Mouse (Mus musculus) embryo, embryonic 11 days (tissue): ENCODE data around the gene Cep63.
A peak's percentile ranks its signal among the peaks of the same experiment; 100 is the strongest.

Experiments
- DNase-seq: peaks from one replicate; pipeline ENCODE4 v3.0.0-alpha.2; 2015

Cep63 gene

GRCm38 (mm10) chr9:102625983-102626838 lies at the start of gene Cep63, which contains the start of gene Anapc13:
Gene Cep63, minus strand, starts transcription at chr9:102626534.
Gene Anapc13, plus strand, starts transcription at chr9:102626296.
- DNase-seq, result peak; percentile 99

DNA sequence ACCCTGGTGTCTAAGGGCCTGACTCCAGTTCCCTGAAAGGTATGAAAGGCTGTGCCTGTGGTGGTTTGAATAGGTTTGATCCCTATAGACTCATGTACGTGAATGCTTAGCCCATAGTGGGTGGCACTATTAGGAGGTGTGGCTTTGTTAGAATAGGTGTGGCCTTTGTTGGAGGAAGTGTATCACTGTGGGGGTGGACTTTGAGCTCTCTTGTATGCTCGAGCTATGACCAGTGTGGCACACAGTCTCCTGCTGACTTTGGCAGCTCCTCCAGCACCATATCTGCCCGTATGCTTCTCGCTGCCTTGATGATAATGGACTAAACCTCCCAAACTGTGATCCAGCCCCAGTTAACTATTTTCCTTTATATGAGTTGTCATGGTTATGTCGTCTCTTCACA lies 49.6 kb upstream of the Cep63 start:
- no peak for DNase-seq

GRCm38 (mm10) chr9:102673381-102673780 lies 47.0 kb upstream of the Cep63 start:
- DNase-seq, result no peak

- no peak for DNase-seq
Observed at GRCm38 (mm10) chr9:102668906-102669305, 42.6 kb upstream of the Cep63 start.

GRCm38 (mm10) chr9:102668115-102668514 lies 41.8 kb upstream of the Cep63 start:
- no peak for DNase-seq

- DNase-seq, result no peak
Observed at GRCm38 (mm10) chr9:102656355-102657095, 30.2 kb upstream of the Cep63 start.

DNA sequence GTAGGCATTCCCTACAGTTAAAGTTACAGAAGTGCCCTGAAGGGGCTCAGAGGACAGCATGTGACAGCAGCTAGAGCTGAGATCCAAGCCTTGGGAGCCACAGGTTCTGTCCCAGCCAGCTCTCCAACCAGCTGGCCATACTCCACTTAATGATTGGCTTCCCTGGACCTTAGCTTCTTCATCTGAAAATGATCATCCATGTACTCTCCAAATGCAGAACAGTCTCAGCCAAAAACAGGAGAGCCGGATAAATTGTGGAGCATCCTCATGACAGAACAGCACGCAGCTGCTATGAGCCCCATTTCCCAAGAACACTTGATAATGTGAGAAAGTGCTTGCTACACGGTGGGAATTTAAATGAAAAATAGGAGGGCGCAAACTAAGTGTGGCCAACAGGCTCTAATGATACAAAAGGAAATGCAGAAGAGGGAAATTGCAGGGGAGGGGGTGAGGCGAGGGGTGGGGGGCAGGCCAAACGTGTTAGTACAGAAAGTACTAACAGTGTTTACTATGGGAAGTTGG lies 24.9 kb upstream of the Cep63 start:
- DNase-seq, result no peak

- DNase-seq, result no peak
Observed at GRCm38 (mm10) chr9:102650637-102651036, 24.3 kb upstream of the Cep63 start.

DNA sequence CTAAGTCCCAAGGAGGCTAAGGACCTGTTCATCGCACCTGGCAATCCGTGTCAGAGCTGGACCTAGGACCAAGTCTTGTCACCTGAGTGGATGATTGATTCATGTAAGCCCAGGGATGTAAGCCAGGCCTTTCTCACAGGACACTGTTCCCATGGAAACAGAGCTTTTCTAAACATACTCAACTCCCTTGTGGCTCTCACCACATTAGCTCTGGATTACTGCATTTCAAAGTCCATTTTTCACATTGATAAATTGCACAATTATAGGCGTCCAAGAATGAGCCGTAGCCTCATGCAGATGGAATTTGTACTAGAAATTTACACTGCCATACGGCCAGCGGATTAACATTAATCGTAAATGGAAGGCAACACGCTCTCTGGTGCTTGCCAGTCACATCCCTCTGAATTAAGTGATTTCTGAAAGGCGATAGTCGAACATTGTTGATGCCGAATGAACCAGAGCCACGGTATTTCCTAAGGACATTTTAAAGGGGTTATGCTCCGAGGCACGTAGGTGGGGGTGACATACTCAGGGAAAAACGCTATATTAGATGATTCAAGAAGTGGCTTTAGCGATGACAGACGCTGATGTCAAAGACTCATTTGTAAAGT lies 23.7 kb upstream of the Cep63 start:
- peak; percentile 85 for DNase-seq

GRCm38 (mm10) chr9:102647010-102647409 lies 20.7 kb upstream of the Cep63 start:
- DNase-seq, result no peak

DNA sequence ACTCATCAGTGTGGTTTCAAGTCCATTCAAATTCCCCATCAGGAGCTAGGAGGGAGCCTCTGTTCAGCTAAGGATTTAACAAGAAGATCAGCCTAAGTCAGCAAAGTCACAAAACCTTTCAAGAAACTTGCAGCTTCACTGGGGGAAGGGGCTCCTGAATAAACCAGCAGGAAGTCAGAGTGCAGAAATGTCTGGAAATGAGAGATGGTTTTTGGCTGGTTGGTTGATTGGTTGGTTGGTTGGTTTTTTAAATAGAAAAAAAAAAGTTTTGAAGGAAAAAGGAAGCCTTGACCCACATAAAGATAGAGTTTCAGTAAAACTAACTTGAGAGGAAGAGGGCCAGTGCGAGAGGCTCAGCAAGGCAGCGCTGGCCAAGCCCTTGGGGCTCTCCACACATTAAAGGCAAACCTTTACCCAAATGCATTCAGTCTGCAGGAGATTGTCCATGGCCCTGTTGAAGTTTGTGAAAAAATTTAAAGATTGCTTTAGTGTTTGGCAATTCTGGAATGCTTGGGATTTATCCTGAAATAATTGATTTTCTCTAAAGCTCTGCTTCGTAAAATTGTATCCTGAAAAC lies 18.9 kb upstream of the Cep63 start:
- DNase-seq, result no peak

DNA sequence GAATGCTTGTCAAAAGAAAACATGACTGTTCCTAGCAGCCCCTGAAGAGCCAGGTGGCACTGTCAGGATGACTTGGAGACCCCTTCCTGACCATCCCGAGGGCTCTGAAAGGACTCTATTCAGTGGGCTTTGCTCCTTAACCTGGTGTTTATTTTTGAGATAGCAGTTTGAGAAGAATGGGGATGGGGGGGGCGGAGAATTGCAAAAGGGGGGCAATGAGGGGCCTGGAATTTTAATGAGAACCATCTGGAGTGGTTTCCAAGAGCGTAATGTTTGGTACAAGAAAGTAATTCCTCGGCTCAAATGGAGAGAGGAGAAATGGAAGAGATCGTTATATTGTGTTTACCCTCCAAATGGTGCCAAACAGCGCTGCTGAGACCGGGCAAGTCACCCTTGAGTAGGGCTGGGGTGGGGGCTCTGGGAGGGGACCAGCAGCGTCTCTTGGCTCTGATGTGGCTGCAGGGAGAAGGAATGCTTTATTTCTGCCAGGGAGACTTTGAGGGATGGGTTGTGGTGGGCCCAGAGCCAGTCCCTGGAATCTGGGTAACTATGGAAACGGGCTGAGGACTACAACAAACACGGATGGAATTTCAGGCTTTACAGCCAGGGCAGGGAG lies 17.3 kb upstream of the Cep63 start:
- peak; percentile 91 for DNase-seq

DNA sequence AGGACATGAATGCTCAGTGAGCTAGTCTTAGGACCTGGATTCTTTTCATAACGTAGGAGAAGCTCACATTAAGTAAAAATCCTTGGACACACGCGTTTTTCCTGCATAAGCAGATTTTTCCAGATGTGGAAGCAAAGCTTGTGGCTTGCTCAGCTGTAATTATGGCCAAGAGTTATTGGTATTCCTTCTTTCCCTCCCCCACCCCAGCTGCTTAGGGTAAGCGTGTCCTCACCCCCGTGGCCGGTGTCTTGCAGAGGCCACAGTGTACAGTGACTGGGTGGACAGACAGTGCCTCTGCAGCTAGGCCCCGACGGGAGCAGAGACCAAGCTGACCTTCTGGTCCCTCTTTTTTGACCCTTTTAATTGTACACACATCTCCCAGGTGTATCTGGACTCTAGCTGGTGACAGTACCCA lies 16.7 kb upstream of the Cep63 start:
- DNase-seq, result peak; percentile 68

- no peak for DNase-seq
Observed at GRCm38 (mm10) chr9:102641531-102641930, 15.2 kb upstream of the Cep63 start.

DNA sequence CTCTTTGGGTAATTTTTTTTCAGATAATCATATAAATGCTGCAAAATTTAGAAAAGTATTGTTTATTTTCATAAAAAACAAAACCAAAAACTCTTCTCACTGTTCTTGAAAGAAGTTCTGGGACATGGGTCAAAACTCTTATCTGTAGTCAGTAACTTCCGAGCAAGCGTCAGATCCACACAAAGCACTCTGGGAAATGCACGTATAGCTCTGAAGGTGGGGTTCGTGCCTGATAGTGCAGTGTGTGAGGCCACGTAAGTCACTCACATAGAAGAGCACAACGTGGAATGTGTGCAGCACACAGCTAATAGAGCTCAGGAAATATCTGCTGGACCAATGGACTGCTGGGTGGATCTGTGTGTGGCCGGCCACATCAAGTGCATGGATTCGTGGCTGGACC lies 13.2 kb upstream of the Cep63 start:
- no peak for DNase-seq

GRCm38 (mm10) chr9:102638963-102639362 lies 12.6 kb upstream of the Cep63 start:
- DNase-seq, result no peak

- DNase-seq, result no peak
Observed at GRCm38 (mm10) chr9:102637115-102637514, 10.8 kb upstream of the Cep63 start.

- DNase-seq, result peak; percentile 83
Observed at GRCm38 (mm10) chr9:102636553-102636952, 10.2 kb upstream of the Cep63 start.

- DNase-seq, result no peak
Observed at GRCm38 (mm10) chr9:102634453-102634852, 8.1 kb upstream of the Cep63 start.

DNA sequence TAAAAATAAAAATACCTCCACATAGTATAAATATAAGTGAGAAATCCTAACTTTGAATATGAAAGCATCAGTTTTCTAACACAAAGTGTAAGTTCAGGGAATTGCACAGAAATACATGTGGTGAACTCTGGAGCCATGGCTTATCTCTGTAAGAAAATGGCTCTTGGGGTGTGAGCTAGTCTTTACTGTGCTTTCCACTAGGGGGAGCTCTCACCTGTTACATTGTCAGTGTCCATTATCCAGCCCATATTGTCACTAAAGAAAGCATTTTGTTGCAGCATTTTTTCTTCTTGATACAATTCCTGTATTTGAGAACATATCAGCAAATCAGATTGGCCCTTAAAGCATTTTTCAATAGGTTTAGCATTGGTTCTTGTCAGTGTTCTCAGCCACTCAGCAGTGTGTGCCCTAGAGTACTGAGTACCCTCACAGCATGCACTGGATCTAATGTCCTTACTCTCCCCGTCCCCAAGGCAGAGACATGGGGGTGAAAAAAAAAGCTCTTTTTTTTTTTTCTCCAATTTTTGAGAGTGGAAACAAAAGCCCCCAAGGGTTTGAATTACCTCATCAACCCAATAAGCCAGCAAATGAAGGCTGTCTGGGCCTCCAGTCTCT lies 6.7 kb upstream of the Cep63 start:
- DNase-seq, result peak; percentile 85

DNA sequence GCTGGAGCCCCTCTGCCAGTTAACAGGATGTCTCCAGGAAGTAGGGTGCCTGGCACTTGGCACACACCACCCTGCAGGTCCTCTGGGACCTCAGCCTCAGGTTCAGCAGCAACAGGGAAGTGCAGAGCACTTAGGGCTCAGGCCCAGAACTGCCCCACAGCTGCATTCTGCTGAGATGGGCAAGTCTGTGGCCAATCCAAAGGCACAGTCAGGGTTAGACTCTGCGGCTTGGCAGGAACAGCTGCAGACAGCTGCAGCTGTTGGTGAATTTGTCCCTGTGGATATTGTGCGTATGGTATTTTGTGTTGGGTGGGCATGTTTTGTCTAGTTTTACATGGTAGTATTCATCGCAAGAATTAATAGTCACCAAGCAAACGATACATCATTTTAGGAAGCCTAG lies 5.8 kb upstream of the Cep63 start:
- DNase-seq, result no peak

DNA sequence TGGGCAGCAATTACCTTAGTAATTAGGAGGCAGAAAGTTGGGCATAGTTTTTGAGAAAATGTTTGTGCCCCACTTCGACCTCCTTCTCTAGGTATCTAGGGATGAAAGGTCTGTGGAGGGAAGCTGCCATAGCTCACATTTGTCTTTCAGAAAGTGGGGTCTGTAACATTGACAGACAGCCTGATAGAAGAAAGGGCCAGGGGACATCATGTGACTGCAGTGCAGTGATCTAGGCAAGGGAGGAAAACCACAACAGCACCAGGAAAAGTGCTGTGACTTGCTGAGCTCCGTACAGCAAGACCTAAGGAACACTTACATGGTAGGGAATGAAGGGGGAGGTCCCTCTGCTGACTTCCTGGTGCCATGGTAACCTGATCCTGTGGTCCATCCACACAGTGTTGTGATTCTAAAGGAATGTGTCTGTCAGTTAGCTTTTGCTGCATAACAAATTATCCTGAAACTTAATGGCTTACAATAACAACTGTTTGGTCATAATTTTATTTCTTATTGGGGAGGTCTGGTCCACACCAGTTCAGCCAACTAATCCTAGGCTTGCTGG lies 5.3 kb upstream of the Cep63 start:
- no peak for DNase-seq
